Mouse (Mus musculus) erythroblast, embryonic 14.5 days (primary cell): ENCODE data around the gene Col9a2. TPM values are rescaled to one million over a fixed set of nuclear protein-coding genes. Genes with fewer than 3 reads are reported as not detected.

ENCODE experiments used
- H3K27me3 ChIP-seq: 2 replicates; pipeline ENCODE4 v1.6.1; 2012; ENCODE audit warnings: inconsistent platforms; ENCODE audit not compliant: control insufficient read depth
- H3K36me3 ChIP-seq: 2 replicates; pipeline ENCODE4 v1.6.1; 2012; ENCODE audit warnings: mild to moderate bottlenecking, inconsistent platforms; ENCODE audit not compliant: control insufficient read depth
- H3K4me1 ChIP-seq: 2 replicates; pipeline ENCODE4 v1.6.1; 2012; ENCODE audit warnings: inconsistent platforms; ENCODE audit not compliant: control insufficient read depth
- H3K4me3 ChIP-seq: replicated peaks from 2 replicates; pipeline ENCODE3; 2012; ENCODE audit warnings: moderate library complexity, mild to moderate bottlenecking, inconsistent platforms
- H3K9me3 ChIP-seq: 2 replicates; pipeline ENCODE4 v1.6.1; 2012; ENCODE audit warnings: low read length, inconsistent platforms, mixed read lengths; ENCODE audit not compliant: control insufficient read depth
- GATA1 ChIP-seq: IDR thresholded peaks from 2 replicates; pipeline ENCODE4 v1.6.1; 2012; ENCODE audit warnings: low read length, inconsistent platforms, mixed read lengths
- TAL1 ChIP-seq: IDR thresholded peaks from 3 replicates; pipeline ENCODE4 v1.6.1; 2012; ENCODE audit warnings: low read length, inconsistent platforms, mixed read lengths
- polyA plus RNA-seq: library from polyadenylated mRNA; stranded (reverse); fragments of >175 nt; gene quantifications from 2 replicates; pipeline ENCODE4 v1.2.3, GENCODE M21; 2012

The Col9a2 gene
- polyA plus RNA-seq, 1 experiment: 0.05 TPM

DNA sequence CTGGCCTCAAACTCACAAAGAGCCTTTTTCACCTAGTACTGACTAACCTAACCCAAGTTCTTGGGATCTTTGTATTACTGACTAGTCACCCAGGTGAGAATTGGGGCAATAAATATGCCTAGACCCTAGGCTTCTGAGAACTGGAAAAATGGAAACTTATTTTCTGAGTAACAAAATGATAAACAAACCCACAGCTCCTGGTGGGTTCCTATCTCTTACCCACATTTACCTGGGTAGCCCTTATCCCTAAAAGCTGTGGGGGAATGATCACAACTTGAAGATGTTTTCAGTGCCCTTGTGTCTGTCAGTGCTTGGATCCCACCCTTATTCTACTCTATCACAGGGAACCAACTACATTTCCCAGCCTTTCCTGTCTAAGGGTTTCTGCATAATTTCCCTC is 32.2 kb upstream of the Col9a2 start:
- Histone ChIP-seq H3K4me1 (peaks cover 87% of the 10 kb centered on the region), H3K36me3 (peaks cover 27% of the 10 kb centered on the region)
- TF ChIP-seq GATA1: no peak
- no peak for TF ChIP-seq TAL1

DNA sequence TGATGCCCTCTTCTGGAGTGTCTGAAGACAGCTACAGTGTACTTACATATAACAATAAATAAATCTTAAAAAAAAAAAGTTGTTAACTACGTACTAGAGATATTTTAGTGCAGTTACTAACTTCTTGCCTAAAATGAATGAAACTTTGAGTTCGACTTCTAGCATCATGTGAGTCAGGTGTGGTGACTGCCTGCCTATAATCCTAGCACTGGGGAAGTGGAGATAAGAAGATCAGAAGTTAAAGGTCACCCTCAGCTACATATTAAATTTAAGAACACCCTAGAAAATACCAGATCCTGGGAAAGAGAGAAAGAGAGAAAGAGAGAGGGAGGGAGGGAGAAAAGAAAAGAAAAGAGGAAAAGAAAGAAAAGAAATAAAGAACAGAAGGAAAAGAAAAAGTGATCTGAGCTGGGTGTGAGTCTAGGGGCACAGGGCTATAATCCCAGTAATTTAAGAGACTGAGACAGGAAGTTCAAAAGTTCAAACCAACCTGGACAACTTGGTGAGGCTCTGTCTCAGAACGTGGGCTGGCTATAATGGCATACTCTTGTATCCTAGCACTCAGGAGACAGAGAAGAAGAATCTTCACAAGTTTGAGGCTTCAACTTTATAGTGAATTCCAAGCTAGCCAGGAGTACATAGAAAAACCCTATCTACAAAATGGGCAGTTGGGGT is 31.0 kb upstream of the Col9a2 start:
- Histone ChIP-seq H3K4me1 (peaks cover 89% of the 10 kb centered on the region), H3K27me3 (no peaks in the 10 kb centered on the region), H3K4me3 (no peak overlapping the region), H3K9me3 (no peaks in the 10 kb centered on the region), H3K36me3 (peaks cover 32% of the 10 kb centered on the region)
- TF ChIP-seq GATA1 (no peak), TAL1 (no peak)

More for the DNA sequence above, 32.2 kb upstream of the Col9a2 start:
- H3K4me3 ChIP-seq: peak overlapping the region; percentile 17
- H3K9me3 ChIP-seq: no peaks in the 10 kb centered on the region
- no peaks in the 10 kb centered on the region for H3K27me3 ChIP-seq

- Histone ChIP-seq H3K4me1 (peaks cover 91% of the 10 kb centered on the region), H3K27me3 (no peaks in the 10 kb centered on the region), H3K36me3 (peaks cover 40% of the 10 kb centered on the region), H3K4me3 (no peak overlapping the region), H3K9me3 (no peaks in the 10 kb centered on the region)
- TF ChIP-seq TAL1: no peak
- no peak for TF ChIP-seq GATA1
Observed at GRCm38 (mm10) chr4:121009151-121009550, 30.0 kb upstream of the Col9a2 start.

DNA sequence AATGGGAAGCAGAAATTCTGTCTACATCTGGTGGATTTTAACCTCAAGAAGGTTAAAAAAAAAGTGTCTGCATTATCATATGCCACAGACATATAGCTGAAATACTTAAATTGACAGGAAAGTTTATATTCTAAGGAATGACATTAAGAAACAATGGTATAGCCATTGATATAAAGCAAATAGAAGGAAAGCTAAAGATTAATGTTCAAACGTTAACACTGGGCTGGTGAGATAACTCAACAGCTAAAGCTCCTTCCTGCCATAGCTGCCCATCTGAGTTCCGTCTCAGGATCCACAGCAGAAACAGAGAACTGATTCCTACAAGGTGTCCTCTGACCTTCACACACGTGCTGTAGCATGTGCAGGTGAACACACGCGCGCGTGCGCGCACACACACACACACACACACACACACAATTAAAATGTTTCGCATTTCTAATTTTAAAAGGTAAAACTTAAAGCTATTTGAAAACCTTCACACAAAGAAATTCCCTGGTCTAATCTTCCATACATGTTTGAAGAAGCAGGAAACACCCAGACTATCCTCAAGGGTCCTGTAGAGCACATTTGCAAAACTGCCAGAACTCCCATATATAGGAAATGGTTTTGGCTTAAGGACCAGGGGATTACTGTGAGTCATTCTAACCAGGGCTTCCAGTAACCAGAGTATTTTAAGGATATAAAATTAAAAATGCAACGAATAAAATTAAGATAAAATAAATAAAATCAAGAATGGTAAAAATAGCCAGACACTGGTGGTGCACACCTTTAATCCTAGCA is 28.2 kb upstream of the Col9a2 start:
- no peaks in the 10 kb centered on the region for H3K27me3 ChIP-seq
- H3K36me3 ChIP-seq: peaks cover 29% of the 10 kb centered on the region
- no peak overlapping the region for H3K4me3 ChIP-seq
- peaks cover 93% of the 10 kb centered on the region for H3K4me1 ChIP-seq
- H3K9me3 ChIP-seq: no peaks in the 10 kb centered on the region
- TF ChIP-seq TAL1 (no peak), GATA1 (no peak)

- H3K27me3 ChIP-seq: no peaks in the 10 kb centered on the region
- TF ChIP-seq GATA1 (peak; percentile 67), TAL1 (peak; percentile 68)
- H3K9me3 ChIP-seq: no peaks in the 10 kb centered on the region
- peaks cover 73% of the 10 kb centered on the region for H3K4me1 ChIP-seq
- H3K36me3 ChIP-seq: peaks cover 20% of the 10 kb centered on the region
- H3K4me3 ChIP-seq: peak overlapping the region; percentile 83
Observed at GRCm38 (mm10) chr4:121014594-121015267, 24.5 kb upstream of the Col9a2 start.

GRCm38 (mm10) chr4:121015268-121015659 is 23.9 kb upstream of the Col9a2 start:
- Histone ChIP-seq H3K27me3 (no peaks in the 10 kb centered on the region), H3K9me3 (no peaks in the 10 kb centered on the region), H3K36me3 (peaks cover 19% of the 10 kb centered on the region), H3K4me1 (peaks cover 71% of the 10 kb centered on the region), H3K4me3 (peak overlapping the region; percentile 83)
- TF ChIP-seq GATA1: no peak
- no peak for TF ChIP-seq TAL1

- H3K4me3 ChIP-seq: peak overlapping the region; percentile 83
- H3K4me1 ChIP-seq: peaks cover 61% of the 10 kb centered on the region
- no peaks in the 10 kb centered on the region for H3K9me3 ChIP-seq
- no peak for TF ChIP-seq GATA1
- peak; percentile 47; the same call in 2 of the 3 replicates for TF ChIP-seq TAL1
- H3K36me3 ChIP-seq: peaks cover 19% of the 10 kb centered on the region
- H3K27me3 ChIP-seq: no peaks in the 10 kb centered on the region
Observed at GRCm38 (mm10) chr4:121016021-121016898, 22.9 kb upstream of the Col9a2 start.

DNA sequence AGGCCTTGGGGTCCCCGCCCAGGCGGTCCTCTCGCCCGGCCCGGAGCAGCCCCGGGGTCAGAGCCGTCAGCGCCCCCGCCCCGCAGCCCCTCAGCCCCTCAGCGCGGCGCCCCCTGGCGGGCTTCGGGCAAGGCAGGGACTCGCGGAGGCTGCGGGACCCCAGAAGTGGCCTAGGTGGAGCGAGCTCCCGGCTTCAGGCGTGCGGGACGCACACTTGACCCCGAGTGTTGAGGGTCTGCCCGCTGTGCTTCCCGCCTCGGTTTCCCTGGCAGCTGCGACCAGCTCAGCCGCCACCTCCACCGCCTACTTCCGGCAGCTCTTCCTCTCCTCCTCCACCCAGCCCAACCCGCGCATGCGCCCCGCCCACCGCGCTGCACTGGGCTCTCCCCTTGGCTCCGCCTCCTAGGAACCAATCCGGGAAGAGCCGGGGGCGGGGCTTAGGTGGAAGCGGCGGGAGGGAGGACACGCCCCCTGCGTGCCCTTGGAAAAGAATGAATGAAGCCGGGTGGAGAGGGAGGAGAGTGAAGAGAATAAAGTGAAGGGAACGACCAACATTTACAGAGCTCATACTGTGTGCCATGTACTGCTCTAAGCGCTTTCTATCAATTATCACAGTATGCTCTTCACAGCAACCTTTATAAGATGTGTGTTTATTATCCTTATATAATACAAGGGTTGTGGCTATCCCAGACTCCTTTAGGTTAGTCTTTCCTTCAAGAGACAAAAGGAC is 22.1 kb upstream of the Col9a2 start, which contains the start of gene Smap2:
Gene Smap2 (minus strand): TSS at position 320 of the 730 bp plus-strand sequence.
- TF ChIP-seq TAL1: no peak
- TF ChIP-seq GATA1: no peak
- H3K4me1 ChIP-seq: peaks cover 58% of the 10 kb centered on the region

More for the DNA sequence above, 22.1 kb upstream of the Col9a2 start, which contains the start of gene Smap2:
- Histone ChIP-seq H3K36me3 (peaks cover 18% of the 10 kb centered on the region), H3K27me3 (no peaks in the 10 kb centered on the region), H3K9me3 (no peaks in the 10 kb centered on the region), H3K4me3 (peak within 1 kb of the TSS; percentile 83)
